Mouse (Mus musculus): Measurements from ENCODE around the gene Leap2. TPM values are rescaled to one million over a fixed set of nuclear protein-coding genes. Genes with fewer than 3 reads are reported as not detected.

The Leap2 gene
- polyA plus RNA-seq, 1 experiment from 2014 or later = 0.39 TPM

DNA sequence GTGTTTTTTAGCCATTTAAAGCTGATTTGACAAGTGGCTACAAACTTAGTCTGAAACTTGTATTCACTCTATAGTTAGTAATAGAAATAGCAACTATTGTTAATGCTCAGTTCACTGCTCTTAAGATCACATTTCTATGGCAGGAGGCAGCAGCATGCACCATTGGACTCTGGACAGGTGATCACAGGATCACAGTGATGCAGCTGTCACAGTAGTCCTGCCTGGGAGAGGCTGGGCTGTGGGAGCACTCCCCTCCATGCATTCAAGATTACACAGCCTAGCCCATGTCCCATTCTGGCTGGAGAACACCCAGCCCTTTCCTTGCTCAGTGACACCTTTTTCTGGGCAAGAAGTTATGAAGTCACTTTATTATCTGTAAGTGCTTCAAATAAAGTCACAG lies 4.9 kb downstream of the Leap2 start:
- no peak overlapping the region for H3K4me2 ChIP-seq (ENCODE audit: low read depth, low read length)
- ATAC-seq (replicated peaks; ENCODE audit: extremely low read depth, insufficient read depth, low FRiP score) = no peak
- peaks cover 4% of the 10 kb centered on the region for H3K4me1 ChIP-seq (ENCODE audit: control insufficient read depth, insufficient read depth, low read length)
- H3K27ac ChIP-seq (ENCODE audit: low read length) = no peak overlapping the region
- no peak overlapping the region for H3K4me3 ChIP-seq (ENCODE audit: low read length)
- H3K27me3 ChIP-seq (ENCODE audit: control insufficient read depth, insufficient read depth, low read length) = no peaks in the 10 kb centered on the region
- H3K36me3 ChIP-seq (ENCODE audit: control insufficient read depth, insufficient read depth) = peaks cover 51% of the 10 kb centered on the region
- no peak overlapping the region for H3K9ac ChIP-seq (ENCODE audit: low read length)
- no peaks in the 10 kb centered on the region for H3K9me3 ChIP-seq (replicated peaks; ENCODE audit: control insufficient read depth, low read length)

DNA sequence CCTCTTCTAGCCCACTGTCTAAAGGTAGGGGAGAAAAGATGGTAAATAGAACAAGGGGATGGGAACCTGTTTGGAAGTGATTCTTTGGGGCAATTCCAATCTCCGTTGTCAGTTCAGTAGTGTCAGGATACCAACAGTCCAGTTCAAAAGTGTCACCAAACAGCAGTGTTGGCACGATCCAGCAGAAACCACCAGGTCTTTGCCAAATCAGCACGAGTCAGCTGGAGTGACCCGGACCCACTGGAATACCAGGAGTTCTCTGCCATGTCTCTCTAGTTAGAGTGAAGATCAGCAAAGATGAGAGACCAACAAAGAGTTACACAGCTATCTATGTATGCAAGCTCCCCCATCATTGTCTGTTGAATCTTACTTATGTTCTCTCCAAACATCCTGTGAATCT lies 9.1 kb downstream of the Leap2 start:
- H3K9me3 ChIP-seq (replicated peaks; ENCODE audit: control insufficient read depth, low read length) = no peaks in the 10 kb centered on the region
- ATAC-seq (replicated peaks; ENCODE audit: extremely low read depth, insufficient read depth, low FRiP score) = no peak
- no peak overlapping the region for H3K27ac ChIP-seq (ENCODE audit: low read length)
- H3K4me3 ChIP-seq (ENCODE audit: low read length) = no peak overlapping the region
- H3K27me3 ChIP-seq (ENCODE audit: control insufficient read depth, insufficient read depth, low read length) = no peaks in the 10 kb centered on the region
- no peaks in the 10 kb centered on the region for H3K4me1 ChIP-seq (ENCODE audit: control insufficient read depth, insufficient read depth, low read length)
- H3K9ac ChIP-seq (ENCODE audit: low read length) = no peak overlapping the region
- H3K4me2 ChIP-seq (ENCODE audit: low read depth, low read length) = no peak overlapping the region
- 93% methylated on average over 4 of the region's 4 CpGs for WGBS
- H3K36me3 ChIP-seq (ENCODE audit: control insufficient read depth, insufficient read depth) = peaks cover 70% of the 10 kb centered on the region

DNA sequence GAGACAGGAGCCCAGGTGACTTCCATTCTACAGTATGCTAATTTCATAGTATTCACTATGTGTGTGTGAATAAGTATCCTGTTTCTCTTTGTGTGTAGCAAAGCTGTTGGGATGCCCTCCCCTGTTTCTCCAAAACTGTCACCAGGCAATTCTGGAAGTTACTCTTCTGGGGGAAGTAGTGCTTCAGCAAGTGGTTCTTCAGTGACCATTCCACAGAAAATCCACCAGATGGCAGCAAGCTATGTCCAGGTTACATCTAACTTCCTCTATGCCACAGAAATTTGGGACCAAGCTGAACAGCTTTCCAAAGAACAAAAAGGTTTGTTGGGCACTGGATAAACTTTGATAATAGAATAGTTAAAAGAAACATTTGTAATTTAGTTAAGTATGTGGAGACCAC lies 11.2 kb downstream of the Leap2 start:
- Histone ChIP-seq H3K9me3 (replicated peaks; ENCODE audit: control insufficient read depth, low read length) (no peaks in the 10 kb centered on the region), H3K9ac (ENCODE audit: low read length) (no peak overlapping the region), H3K4me3 (ENCODE audit: low read length) (no peak overlapping the region), H3K4me1 (ENCODE audit: control insufficient read depth, insufficient read depth, low read length) (no peaks in the 10 kb centered on the region), H3K36me3 (ENCODE audit: control insufficient read depth, insufficient read depth) (peaks cover 68% of the 10 kb centered on the region), H3K27ac (ENCODE audit: low read length) (no peak overlapping the region), H3K4me2 (ENCODE audit: low read depth, low read length) (no peak overlapping the region), H3K27me3 (ENCODE audit: control insufficient read depth, insufficient read depth, low read length) (no peaks in the 10 kb centered on the region)
- ATAC-seq (replicated peaks; ENCODE audit: extremely low read depth, insufficient read depth, low FRiP score) = no peak

DNA sequence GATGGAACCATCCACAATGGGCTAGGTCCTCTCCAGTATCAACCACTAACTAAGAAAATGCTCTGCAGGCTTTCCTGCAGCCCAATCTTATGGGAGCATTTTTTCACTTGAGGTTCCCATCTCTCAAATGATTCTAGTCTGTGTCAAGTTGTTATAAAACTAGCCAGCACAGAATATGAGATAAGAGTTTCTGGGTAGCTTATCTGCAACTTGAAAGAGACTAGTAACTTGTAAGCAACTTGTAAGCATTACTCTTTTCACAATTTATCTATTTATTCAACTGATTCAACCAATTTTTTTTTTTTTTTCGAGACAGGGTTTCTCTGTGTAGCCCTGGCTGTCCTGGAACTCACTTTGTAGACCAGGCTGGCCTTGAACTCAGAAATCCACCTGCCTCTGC lies 19.3 kb downstream of the Leap2 start:
- Histone ChIP-seq H3K4me2 (ENCODE audit: low read depth, low read length) (no peak overlapping the region), H3K9me3 (replicated peaks; ENCODE audit: control insufficient read depth, low read length) (no peaks in the 10 kb centered on the region), H3K36me3 (ENCODE audit: control insufficient read depth, insufficient read depth) (peaks cover 43% of the 10 kb centered on the region), H3K27me3 (ENCODE audit: control insufficient read depth, insufficient read depth, low read length) (no peaks in the 10 kb centered on the region), H3K4me3 (ENCODE audit: low read length) (no peak overlapping the region), H3K27ac (ENCODE audit: low read length) (no peak overlapping the region), H3K4me1 (ENCODE audit: control insufficient read depth, insufficient read depth, low read length) (no peaks in the 10 kb centered on the region), H3K9ac (ENCODE audit: low read length) (no peak overlapping the region)
- WGBS = 96% methylated on average over 1 of the region's 1 CpGs
- no peak for ATAC-seq (replicated peaks; ENCODE audit: extremely low read depth, insufficient read depth, low FRiP score)

DNA sequence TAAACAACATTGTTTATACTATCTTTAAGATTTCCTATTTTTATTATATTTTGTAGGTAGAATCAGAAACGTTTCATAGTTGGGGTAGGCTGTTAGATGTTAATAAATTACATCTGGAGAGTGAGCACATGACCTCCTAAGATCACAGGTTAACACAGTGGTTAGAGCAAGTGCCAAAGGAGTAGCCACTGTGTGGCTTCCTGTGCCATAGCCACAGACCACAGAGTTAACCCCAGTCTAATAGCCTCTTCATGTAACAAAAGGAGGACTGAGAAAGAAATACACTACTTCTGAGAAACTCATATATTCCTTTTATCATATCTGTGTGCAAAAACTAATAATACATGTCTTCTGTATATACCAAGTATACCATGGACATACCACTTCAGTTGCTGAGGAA lies 29.1 kb downstream of the Leap2 start:
- Histone ChIP-seq H3K36me3 (ENCODE audit: control insufficient read depth, insufficient read depth) (peaks cover 44% of the 10 kb centered on the region), H3K27me3 (ENCODE audit: control insufficient read depth, insufficient read depth, low read length) (no peaks in the 10 kb centered on the region), H3K4me3 (ENCODE audit: low read length) (no peak overlapping the region), H3K9me3 (replicated peaks; ENCODE audit: control insufficient read depth, low read length) (no peaks in the 10 kb centered on the region), H3K27ac (ENCODE audit: low read length) (no peak overlapping the region), H3K9ac (ENCODE audit: low read length) (no peak overlapping the region), H3K4me1 (ENCODE audit: control insufficient read depth, insufficient read depth, low read length) (no peaks in the 10 kb centered on the region), H3K4me2 (ENCODE audit: low read depth, low read length) (no peak overlapping the region)
- WGBS = 83% methylated on average over 1 of the region's 1 CpGs
- ATAC-seq (replicated peaks; ENCODE audit: extremely low read depth, insufficient read depth, low FRiP score) = no peak

DNA sequence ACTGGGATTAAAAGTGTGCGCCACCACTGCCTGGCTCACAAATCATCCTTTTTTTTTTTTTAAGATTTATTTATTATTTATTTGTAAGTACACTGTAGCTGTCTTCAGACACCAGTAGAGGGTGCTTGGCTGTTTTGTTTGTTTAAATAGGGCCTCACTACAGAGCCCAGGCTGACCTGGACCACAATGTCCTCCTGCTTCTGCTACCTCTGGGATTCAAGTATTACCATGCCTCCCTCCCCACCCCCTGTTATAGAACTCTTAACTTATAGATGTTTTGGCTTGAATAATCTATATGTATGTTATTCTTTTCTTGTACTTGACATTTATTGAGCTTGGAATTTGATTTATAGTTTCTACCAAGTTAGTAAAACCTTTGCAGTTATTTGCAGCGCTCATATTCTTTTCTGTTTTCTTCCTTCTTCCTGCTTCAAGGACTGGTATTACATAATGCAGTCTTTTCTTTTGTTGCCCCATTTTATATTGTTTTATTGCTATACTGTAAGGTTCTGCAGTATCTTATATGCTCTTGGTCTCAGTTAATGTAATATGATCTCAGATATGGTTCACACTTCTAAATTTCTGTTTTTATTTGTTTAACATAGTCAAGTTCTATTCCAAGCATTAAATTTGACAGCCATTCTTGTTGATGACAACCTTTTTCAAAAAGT lies 39.1 kb downstream of the Leap2 start:
- Histone ChIP-seq H3K27me3 (ENCODE audit: control insufficient read depth, insufficient read depth, low read length) (no peaks in the 10 kb centered on the region), H3K4me1 (ENCODE audit: control insufficient read depth, insufficient read depth, low read length) (no peaks in the 10 kb centered on the region), H3K27ac (ENCODE audit: low read length) (no peak overlapping the region), H3K9ac (ENCODE audit: low read length) (no peak overlapping the region), H3K9me3 (replicated peaks; ENCODE audit: control insufficient read depth, low read length) (no peaks in the 10 kb centered on the region), H3K4me3 (ENCODE audit: low read length) (no peak overlapping the region), H3K4me2 (ENCODE audit: low read depth, low read length) (no peak overlapping the region), H3K36me3 (ENCODE audit: control insufficient read depth, insufficient read depth) (0 out of 2 replicates have a peak, but pooled peaks cover 9% of the 10 kb centered on the region)
- ATAC-seq (replicated peaks; ENCODE audit: extremely low read depth, insufficient read depth, low FRiP score) = no peak
- WGBS = 91% methylated on average over 2 of the region's 2 CpGs

DNA sequence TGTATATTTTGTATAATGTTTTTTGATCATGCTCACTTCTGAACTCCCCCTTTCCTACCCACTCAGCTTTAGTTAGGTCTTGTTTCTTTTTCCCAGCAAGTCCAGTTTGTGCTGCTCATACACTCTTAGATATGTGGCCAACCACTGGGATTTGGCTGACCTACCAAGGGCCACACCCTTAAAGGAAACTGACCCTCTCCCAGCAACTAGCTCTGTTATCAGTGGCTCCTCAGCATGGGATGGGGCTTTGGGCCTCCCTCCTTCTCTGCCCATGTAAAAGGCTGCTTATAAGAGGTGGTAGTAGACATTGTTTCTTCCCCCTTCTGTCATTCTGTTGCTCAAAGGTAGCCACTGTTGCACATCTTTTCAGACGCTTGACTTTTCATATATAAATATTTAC lies 44.1 kb downstream of the Leap2 start:
- no peak; the same call in 1 of the 2 replicates for ATAC-seq (replicated peaks; ENCODE audit: extremely low read depth, insufficient read depth, low FRiP score)
- Histone ChIP-seq H3K9me3 (replicated peaks; ENCODE audit: control insufficient read depth, low read length) (no peaks in the 10 kb centered on the region), H3K36me3 (ENCODE audit: control insufficient read depth, insufficient read depth) (peaks cover 19% of the 10 kb centered on the region), H3K27me3 (ENCODE audit: control insufficient read depth, insufficient read depth, low read length) (no peaks in the 10 kb centered on the region), H3K4me3 (ENCODE audit: low read length) (no peak overlapping the region), H3K27ac (ENCODE audit: low read length) (no peak overlapping the region), H3K9ac (ENCODE audit: low read length) (no peak overlapping the region), H3K4me1 (ENCODE audit: control insufficient read depth, insufficient read depth, low read length) (peaks cover 4% of the 10 kb centered on the region; the same call in 1 of the 2 replicates), H3K4me2 (ENCODE audit: low read depth, low read length) (no peak overlapping the region)
- WGBS = 77% methylated on average over 1 of the region's 1 CpGs

Small RNA genes lying within 50 kb of the gene (microRNA-seq; reads per million reads assigned to microRNA genes)
- gene Mir6920 = not detected

Other genes starting within 250 kb of the Leap2 start
- 66.6 and 72.8 TPM in 2 replicates for gene Hspa4, start 122.7 kb downstream of the Leap2 start, polyA plus RNA-seq (2015; fragmentation: Nextera tagmentation; extraction: Ambion mirVana)
- 12.8 and 16.7 TPM in 2 replicates for gene Zcchc10, start 98.5 kb downstream of the Leap2 start, polyA plus RNA-seq (2015; fragmentation: Nextera tagmentation; extraction: Ambion mirVana)
- 23.0 and 31.7 TPM in 2 replicates for gene Aff4, start 72.3 kb downstream of the Leap2 start, polyA plus RNA-seq (2015; fragmentation: Nextera tagmentation; extraction: Ambion mirVana)
- 1,391 and 1,425 TPM in 2 replicates for gene Uqcrq, start 7.7 kb upstream of the Leap2 start, polyA plus RNA-seq (2015; fragmentation: Nextera tagmentation; extraction: Ambion mirVana)
- 1.2 and 1.6 TPM in 2 replicates for gene Gdf9, start 7.9 kb upstream of the Leap2 start, polyA plus RNA-seq (2015; fragmentation: Nextera tagmentation; extraction: Ambion mirVana)
- gene Gm10447, start 33.9 kb upstream of the Leap2 start, polyA plus RNA-seq (2015; fragmentation: Nextera tagmentation; extraction: Ambion mirVana) = 0.06 and 0.09 TPM in 2 replicates
- 1.3 and 1.8 TPM in 2 replicates for gene Shroom1, start 34.0 kb upstream of the Leap2 start, polyA plus RNA-seq (2015; fragmentation: Nextera tagmentation; extraction: Ambion mirVana)
- gene Gm9837, start 47.3 kb upstream of the Leap2 start, polyA plus RNA-seq (2015; fragmentation: Nextera tagmentation; extraction: Ambion mirVana) = not detected in 2 replicates
- not detected in 2 replicates for gene Gm9945, start 57.0 kb upstream of the Leap2 start, polyA plus RNA-seq (2015; fragmentation: Nextera tagmentation; extraction: Ambion mirVana)
- gene Sowaha, start 57.1 kb upstream of the Leap2 start, polyA plus RNA-seq (2015; fragmentation: Nextera tagmentation; extraction: Ambion mirVana) = 0.17 and 0.18 TPM in 2 replicates
- 22.9 and 23.3 TPM in 2 replicates for gene Sept8, start 96.1 kb upstream of the Leap2 start, polyA plus RNA-seq (2015; fragmentation: Nextera tagmentation; extraction: Ambion mirVana)
- gene Kif3a, start 144.2 kb upstream of the Leap2 start, polyA plus RNA-seq (2015; fragmentation: Nextera tagmentation; extraction: Ambion mirVana) = 38.3 and 38.9 TPM in 2 replicates
- 0.51 and 1.1 TPM in 2 replicates for gene Il4, start 195.5 kb upstream of the Leap2 start, polyA plus RNA-seq (2015; fragmentation: Nextera tagmentation; extraction: Ambion mirVana)
- 0.24 TPM in 1 of 2 replicates, not detected in the other for gene Il13, start 211.5 kb upstream of the Leap2 start, polyA plus RNA-seq (2015; fragmentation: Nextera tagmentation; extraction: Ambion mirVana)

All from heart, embryonic 16.5 days (tissue).